Mouse (Mus musculus): Measurements from ENCODE around the gene Gzmm.

GRCm38 (mm10) chr10:79694379-79694655 is 5.5 kb downstream of the Gzmm start:
- TF ChIP-seq CTCF (IDR thresholded peaks at IDR 0.05; ENCODE audit: low read depth) (no peak), EP300 (IDR thresholded peaks at IDR 0.05; ENCODE audit: low read depth) (no peak)
